Mouse (Mus musculus): ENCODE data around the gene Tnpo2. TPM values are rescaled to one million over a fixed set of nuclear protein-coding genes. Genes with fewer than 3 reads are reported as not detected.

The Tnpo2 gene
- polyA plus RNA-seq, 1 experiment from 2014 or later, result 30.1 TPM

DNA sequence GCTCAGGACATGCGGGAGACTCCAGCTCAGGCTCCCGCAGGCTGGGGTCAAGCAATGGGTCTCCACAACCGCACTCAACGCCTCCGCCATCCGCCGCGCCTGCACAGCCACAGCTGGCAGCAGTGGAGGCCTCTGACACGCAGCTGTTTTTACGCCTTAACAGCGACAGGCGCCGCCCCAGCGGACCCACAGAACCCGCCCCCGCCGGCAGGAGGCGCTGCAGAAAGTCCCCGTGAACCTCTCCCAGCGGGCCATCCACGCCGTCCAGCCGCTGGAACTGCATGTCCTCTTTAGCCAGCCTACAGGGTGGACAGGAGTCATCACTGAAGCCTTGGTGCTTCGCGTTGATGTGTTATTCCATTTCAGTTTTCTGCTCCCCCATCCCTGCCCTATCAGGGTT lies 29.0 kb upstream of the Tnpo2 start:
- Histone ChIP-seq H3K9ac (no peak overlapping the region), H3K27me3 (peaks cover 54% of the 10 kb centered on the region), H3K36me3 (peaks cover 3% of the 10 kb centered on the region; the same call in 1 of the 2 replicates), H3K4me3 (no peak overlapping the region), H3K4me2 (no peak overlapping the region), H3K27ac (no peak overlapping the region), H3K4me1 (0 out of 2 replicates have a peak, but pooled peaks cover 4% of the 10 kb centered on the region), H3K9me3 (no peaks in the 10 kb centered on the region)
- ATAC-seq (ENCODE audit: insufficient number of reproducible peaks, insufficient read depth, low FRiP score, low TSS enrichment, low read depth), result no peak
- WGBS, result 21% methylated on average over 25 of the region's 25 CpGs

DNA sequence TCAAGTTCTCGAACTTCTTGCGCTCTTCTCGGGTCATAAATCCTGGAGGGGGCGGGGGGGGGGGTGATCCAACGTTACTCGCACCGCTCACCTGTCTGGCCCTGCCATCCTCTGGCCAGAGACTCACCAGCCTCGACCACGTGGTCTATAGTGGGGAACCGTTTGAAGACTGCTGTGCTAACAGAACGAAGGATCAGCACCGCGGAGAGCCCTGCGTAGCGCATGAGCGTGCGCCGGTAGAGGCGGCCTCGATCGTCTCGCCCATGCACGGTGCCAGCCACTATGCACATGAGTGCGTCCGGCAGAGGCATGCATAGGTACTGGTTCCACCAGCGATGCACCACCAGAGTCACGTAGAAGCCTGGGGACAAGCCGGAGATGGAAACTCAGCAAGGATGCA lies 25.5 kb upstream of the Tnpo2 start:
- no peak for ATAC-seq (ENCODE audit: insufficient number of reproducible peaks, insufficient read depth, low FRiP score, low TSS enrichment, low read depth)
- WGBS, result 16% methylated on average over 28 of the region's 28 CpGs
- H3K36me3 ChIP-seq, result no peaks in the 10 kb centered on the region
- H3K27ac ChIP-seq, result no peak overlapping the region
- no peaks in the 10 kb centered on the region for H3K9me3 ChIP-seq
- no peak overlapping the region for H3K4me2 ChIP-seq
- H3K4me1 ChIP-seq, result peaks cover 8% of the 10 kb centered on the region; the same call in 1 of the 2 replicates
- no peak overlapping the region for H3K4me3 ChIP-seq
- H3K27me3 ChIP-seq, result peaks cover 76% of the 10 kb centered on the region
- H3K9ac ChIP-seq, result no peak overlapping the region

DNA sequence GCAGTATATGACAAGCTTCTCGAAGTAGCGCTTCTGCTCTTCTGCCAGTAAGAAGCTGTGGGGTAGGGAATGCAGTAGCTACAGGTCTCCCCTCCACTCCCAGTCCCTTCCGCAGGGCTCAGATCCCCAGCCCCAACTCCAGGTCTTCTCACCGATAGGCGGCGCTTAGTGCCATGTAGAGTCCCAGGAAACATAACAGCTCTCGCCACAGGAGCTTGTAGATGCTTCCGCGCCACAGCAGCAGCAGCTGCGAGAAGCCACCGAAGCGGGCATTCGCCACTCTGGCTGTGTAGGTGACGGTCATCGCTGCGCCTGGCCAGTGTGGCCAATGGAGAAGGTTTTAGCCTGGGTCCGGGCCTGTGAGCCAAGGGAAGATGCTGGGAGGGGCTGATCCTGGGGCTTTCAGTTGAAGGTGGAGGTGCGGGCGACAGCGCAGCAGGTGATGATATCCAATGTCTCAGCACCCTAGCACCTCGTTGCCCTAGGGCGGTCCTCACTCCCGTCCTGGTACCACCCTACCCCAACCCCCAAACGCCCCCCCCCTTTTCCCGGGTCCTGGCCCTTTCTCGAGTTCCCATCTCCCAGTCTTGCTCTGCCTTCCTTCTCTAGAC lies 23.4 kb upstream of the Tnpo2 start:
- Histone ChIP-seq H3K4me1 (peaks cover 5% of the 10 kb centered on the region; the same call in 1 of the 2 replicates), H3K4me2 (peak overlapping the region; percentile 70), H3K27ac (no peak overlapping the region), H3K4me3 (peak overlapping the region; percentile 36), H3K36me3 (peaks cover 16% of the 10 kb centered on the region), H3K9ac (peak overlapping the region; percentile 57; the same call in 1 of the 2 replicates), H3K27me3 (peaks cover 58% of the 10 kb centered on the region), H3K9me3 (no peaks in the 10 kb centered on the region)
- no peak for ATAC-seq (ENCODE audit: insufficient number of reproducible peaks, insufficient read depth, low FRiP score, low TSS enrichment, low read depth)
- 7% methylated on average over 26 of the region's 26 CpGs for WGBS

DNA sequence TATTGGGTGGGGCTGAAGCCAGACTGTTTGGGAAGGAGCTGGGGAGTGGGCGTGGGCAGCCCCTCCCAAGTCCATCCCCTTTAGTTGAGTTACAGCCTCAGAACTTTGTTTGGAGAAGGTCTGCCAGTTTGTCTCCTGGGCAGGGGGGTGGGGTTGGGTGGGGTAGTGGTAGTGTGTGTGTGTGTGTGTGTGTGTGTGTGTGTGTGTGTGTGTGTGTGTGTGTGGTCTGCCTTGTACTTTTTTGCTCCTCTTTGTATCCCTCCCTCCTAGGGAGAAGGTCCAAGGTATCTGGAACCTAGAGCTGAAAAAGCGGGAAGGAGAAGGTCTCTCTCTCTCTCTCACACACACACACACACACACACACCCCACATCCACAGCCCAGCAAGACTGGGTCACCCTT lies 22.3 kb upstream of the Tnpo2 start, which contains the start of gene Best2:
Gene Best2 (minus strand): TSS at position 101 of the 400 bp plus-strand sequence.
- H3K9me3 ChIP-seq, result no peaks in the 10 kb centered on the region
- peaks cover 27% of the 10 kb centered on the region for H3K36me3 ChIP-seq
- no peak for ATAC-seq (ENCODE audit: insufficient number of reproducible peaks, insufficient read depth, low FRiP score, low TSS enrichment, low read depth)
- peak within 1 kb of the TSS; percentile 36 for H3K4me3 ChIP-seq
- peak within 1 kb of the TSS; percentile 70 for H3K4me2 ChIP-seq
- 42% methylated on average over 2 of the region's 2 CpGs for WGBS
- H3K27ac ChIP-seq, result no peak within 1 kb of the TSS
- H3K4me1 ChIP-seq, result peaks cover 5% of the 10 kb centered on the region; the same call in 1 of the 2 replicates
- peak within 1 kb of the TSS; percentile 57; the same call in 1 of the 2 replicates for H3K9ac ChIP-seq
- H3K27me3 ChIP-seq, result peaks cover 47% of the 10 kb centered on the region

DNA sequence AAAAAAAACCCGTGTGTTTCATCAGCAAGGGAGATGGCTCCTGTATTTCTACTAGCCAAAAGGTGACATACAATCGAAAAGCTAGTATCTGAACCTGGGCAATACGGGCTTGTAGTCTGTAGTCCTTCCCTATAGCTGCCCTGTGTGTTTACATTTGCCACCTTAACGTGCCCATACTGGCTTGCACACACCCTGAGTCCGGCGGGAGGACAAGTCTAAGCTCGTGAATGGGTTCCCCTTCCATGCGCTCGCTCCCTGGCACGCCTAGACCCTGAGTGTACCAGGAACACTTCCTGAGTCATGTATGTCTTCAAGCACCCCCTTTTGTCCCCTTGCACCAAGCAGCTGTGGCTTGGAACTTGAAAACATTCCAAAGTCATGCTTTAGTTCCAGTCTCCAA lies 20.0 kb upstream of the Tnpo2 start:
- WGBS, result 61% methylated on average over 10 of the region's 10 CpGs
- Histone ChIP-seq H3K4me1 (peaks cover 5% of the 10 kb centered on the region; the same call in 1 of the 2 replicates), H3K9me3 (no peaks in the 10 kb centered on the region), H3K9ac (no peak overlapping the region), H3K4me3 (no peak overlapping the region), H3K36me3 (peaks cover 49% of the 10 kb centered on the region), H3K27me3 (peaks cover 32% of the 10 kb centered on the region), H3K27ac (0 out of 2 replicates have a peak overlapping the region, but pooled peaks have one; percentile 1), H3K4me2 (no peak overlapping the region)
- ATAC-seq (ENCODE audit: insufficient number of reproducible peaks, insufficient read depth, low FRiP score, low TSS enrichment, low read depth), result no peak

DNA sequence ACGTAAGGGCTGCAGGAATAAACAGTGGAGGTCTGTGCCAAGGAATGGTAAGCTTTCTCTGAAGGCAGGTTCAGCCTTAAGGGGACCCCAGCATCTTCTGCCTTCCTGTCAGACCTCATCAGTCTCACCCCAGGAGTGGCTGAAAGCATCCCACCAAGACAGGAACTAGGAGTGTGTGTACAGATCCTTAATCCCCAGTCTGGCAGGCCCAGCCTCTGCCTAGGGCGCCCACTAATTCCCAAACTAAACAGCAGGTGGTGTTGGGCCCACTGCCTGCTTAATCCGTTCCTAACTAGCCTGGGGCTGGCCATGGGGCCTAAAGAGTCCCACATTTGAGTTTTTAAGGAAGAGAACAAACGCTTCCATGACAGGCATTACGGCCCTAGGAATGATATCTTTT lies 19.5 kb upstream of the Tnpo2 start:
- WGBS, result 37% methylated on average over 5 of the region's 5 CpGs
- Histone ChIP-seq H3K36me3 (peaks cover 54% of the 10 kb centered on the region), H3K4me3 (no peak overlapping the region)

DNA sequence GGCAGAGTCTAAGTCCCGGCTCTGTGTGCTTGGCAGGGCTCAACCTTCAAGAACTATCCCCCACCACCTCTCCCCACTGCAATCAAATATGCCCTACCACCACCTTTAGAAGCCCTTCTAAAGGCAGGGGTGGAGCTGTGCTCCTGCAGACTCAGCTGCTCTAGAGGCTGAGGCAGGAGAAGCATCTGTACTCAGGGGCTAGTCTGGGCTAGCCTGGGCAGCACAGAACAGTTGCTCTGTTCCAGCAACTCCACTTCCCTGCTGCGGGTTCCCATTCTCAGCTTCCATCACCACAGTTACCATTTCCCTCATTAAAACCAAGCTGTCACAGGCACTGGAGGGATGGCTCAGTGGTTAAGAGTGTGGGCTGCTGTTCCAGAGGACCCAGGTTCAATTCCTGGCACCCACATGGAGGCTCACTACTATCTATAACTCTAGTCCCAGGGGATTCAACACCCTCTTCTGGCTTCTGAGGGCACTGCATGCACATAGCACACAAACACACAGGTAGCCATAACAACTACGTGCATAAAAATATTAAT lies 15.1 kb upstream of the Tnpo2 start:
- WGBS, result 93% methylated on average over 3 of the region's 3 CpGs
- peaks cover 73% of the 10 kb centered on the region for H3K36me3 ChIP-seq

More for the DNA sequence above, 19.5 kb upstream of the Tnpo2 start:
- Histone ChIP-seq H3K9ac (no peak overlapping the region), H3K4me2 (no peak overlapping the region), H3K27me3 (peaks cover 27% of the 10 kb centered on the region), H3K4me1 (peaks cover 5% of the 10 kb centered on the region; the same call in 1 of the 2 replicates), H3K27ac (0 out of 2 replicates have a peak overlapping the region, but pooled peaks have one; percentile 22), H3K9me3 (no peaks in the 10 kb centered on the region)
- ATAC-seq (ENCODE audit: insufficient number of reproducible peaks, insufficient read depth, low FRiP score, low TSS enrichment, low read depth), result 0 out of 2 replicates have a peak, but pooled peaks have one; percentile 21

DNA sequence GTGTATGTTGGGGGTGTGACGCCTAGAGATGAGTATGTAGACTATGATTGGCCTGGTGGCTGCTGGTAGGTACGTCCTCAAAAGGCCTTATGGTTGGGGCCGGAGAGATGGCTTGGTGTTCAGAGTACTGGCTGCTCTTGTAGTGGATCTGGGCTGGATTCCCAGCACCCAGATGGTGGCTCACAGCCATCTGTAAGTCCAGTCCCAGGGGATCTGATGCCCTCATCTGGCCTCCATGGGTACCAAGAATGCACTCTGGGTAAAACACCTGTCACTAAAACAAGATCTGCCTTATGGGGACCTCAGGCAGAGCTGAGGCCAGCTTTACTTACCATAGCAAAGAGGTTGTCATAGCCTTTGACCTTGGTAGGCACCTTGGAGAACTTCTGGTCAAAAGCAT lies 12.9 kb upstream of the Tnpo2 start:
- Histone ChIP-seq H3K9ac (no peak overlapping the region), H3K4me1 (peaks cover 34% of the 10 kb centered on the region), H3K27me3 (no peaks in the 10 kb centered on the region), H3K4me3 (peak overlapping the region; percentile 99), H3K4me2 (peak overlapping the region; percentile 92), H3K36me3 (peaks cover 53% of the 10 kb centered on the region), H3K27ac (no peak overlapping the region), H3K9me3 (no peaks in the 10 kb centered on the region)
- WGBS, result 94% methylated on average over 3 of the region's 3 CpGs
- ATAC-seq (ENCODE audit: insufficient number of reproducible peaks, insufficient read depth, low FRiP score, low TSS enrichment, low read depth), result no peak

More for the DNA sequence above, 15.1 kb upstream of the Tnpo2 start:
- Histone ChIP-seq H3K27me3 (no peaks in the 10 kb centered on the region), H3K4me3 (no peak overlapping the region), H3K4me1 (peaks cover 22% of the 10 kb centered on the region), H3K9me3 (no peaks in the 10 kb centered on the region), H3K4me2 (no peak overlapping the region), H3K27ac (no peak overlapping the region), H3K9ac (no peak overlapping the region)
- ATAC-seq (ENCODE audit: insufficient number of reproducible peaks, insufficient read depth, low FRiP score, low TSS enrichment, low read depth), result no peak

DNA sequence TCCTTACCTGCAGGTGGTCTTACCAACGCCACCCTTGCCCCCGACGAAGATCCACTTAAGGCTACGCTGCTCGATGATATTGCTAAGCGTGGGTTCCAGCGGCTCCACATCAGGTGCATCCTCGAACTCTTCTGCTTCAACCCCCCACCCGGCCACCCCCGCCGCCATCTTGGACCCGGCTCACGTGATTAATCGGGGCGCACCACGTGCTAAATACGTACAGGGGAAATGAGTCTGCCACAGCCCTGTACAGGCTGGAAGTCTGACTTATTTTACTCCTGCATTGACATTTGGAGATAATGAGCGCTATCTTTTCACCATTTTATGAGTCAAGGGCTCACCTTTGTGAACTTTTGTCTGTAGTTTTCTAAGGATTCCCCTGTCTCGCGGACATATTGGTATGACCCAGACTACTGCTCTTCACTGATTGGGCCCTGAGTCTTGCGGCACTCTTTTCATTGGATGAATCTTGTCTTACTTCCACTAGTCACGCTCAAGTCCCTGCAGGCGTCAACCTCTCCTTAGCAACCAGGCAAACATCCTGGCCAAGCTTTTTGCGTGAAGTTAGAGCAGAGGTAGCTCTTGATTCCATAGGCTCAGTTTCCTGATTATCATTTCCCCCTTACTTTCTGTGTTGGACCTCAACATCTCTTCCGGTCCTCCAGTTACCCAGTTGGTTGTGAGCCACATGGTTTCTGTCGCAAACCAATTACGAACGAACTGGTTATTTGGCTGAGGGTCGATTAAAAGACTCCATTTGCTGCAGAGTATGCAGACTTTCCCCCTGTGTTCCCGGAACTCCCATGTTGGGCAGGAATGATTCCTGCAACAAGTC lies 11.4 kb upstream of the Tnpo2 start, which contains the start of gene Asna1:
Gene Asna1 (minus strand): TSS at position 184 of the 835 bp plus-strand sequence.
- H3K36me3 ChIP-seq, result peaks cover 53% of the 10 kb centered on the region
- 6% methylated on average over 30 of the region's 30 CpGs for WGBS

DNA sequence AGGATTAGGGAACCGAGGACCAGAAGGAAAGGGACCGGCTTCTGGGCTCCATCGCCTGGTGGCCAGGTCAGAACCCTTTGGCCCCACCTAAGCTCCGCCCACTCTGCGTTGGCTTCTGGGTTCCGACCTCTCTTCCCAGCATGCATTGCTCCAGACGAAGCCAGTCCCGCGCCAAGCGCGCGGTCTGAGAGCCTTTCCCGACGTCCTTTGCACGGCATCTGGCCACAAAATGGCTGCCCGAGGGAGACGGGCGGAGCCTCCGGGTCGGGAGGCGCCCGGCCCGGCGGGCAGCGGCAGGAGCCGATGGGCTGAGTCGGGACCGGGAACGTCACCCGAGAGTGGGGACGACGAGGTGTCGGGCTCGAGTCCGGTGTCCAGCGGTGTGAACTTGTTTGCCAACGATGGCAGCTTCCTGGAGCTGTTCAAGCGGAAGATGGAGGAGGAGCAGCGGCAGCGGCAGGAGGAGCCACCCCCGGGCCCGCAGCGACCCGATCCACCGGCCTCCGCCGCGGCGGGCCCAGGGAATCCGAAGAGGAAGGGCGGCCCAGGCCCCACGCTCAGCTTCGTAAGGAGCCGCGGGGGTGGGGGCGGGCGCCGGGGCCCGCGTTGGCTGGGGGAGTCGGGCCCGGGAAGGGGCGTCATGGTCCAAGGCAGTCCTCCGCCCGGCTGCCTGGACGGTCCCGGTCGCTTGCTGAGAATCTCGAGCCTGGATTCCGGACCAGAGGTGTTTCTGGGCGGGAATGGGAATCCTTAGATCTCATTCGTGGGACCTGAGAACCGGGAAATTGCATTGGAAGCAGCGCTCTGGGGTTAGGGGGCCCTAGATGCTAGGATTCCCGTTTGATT lies 9.8 kb upstream of the Tnpo2 start, which contains the start of gene Trir:
Gene Trir (plus strand): TSS at position 154 of the 846 bp plus-strand sequence.
- Histone ChIP-seq H3K9me3 (no peaks in the 10 kb centered on the region), H3K4me1 (peaks cover 38% of the 10 kb centered on the region), H3K4me2 (peak within 1 kb of the TSS; percentile 92), H3K4me3 (peak within 1 kb of the TSS; percentile 99), H3K27ac (peak within 1 kb of the TSS; percentile 90), H3K36me3 (peaks cover 52% of the 10 kb centered on the region), H3K27me3 (no peaks in the 10 kb centered on the region), H3K9ac (peak within 1 kb of the TSS; percentile 100)
- WGBS, result under 1% methylated on average over 75 of the region's 75 CpGs
- ATAC-seq (ENCODE audit: insufficient number of reproducible peaks, insufficient read depth, low FRiP score, low TSS enrichment, low read depth), result peak; percentile 77

More for the DNA sequence above, 11.4 kb upstream of the Tnpo2 start, which contains the start of gene Asna1:
- peak within 1 kb of the TSS; percentile 76 for H3K9ac ChIP-seq
- ATAC-seq (ENCODE audit: insufficient number of reproducible peaks, insufficient read depth, low FRiP score, low TSS enrichment, low read depth), result peak; percentile 83
- peaks cover 38% of the 10 kb centered on the region for H3K4me1 ChIP-seq
- peak within 1 kb of the TSS; percentile 92 for H3K4me2 ChIP-seq
- H3K27ac ChIP-seq, result peak within 1 kb of the TSS; percentile 90
- H3K4me3 ChIP-seq, result peak within 1 kb of the TSS; percentile 99
- H3K27me3 ChIP-seq, result no peaks in the 10 kb centered on the region
- H3K9me3 ChIP-seq, result no peaks in the 10 kb centered on the region

All from embryonic facial prominence, embryonic 13.5 days (tissue).